ENCODE assay signal across 12 mouse cellular contexts in genomic region chr1:160108604-160109003, GRCm38 (mm10). TPM values are rescaled to one million over a fixed set of nuclear protein-coding genes. Genes with fewer than 3 reads are reported as not detected.
"Had no signal": no experiment of that assay in that cellular context is flagged by ENCODE, and none has a peak within 500 bp of the region (broad histone marks: within the 10 kb centered on the region; RNA-seq: fewer than 3 reads in every experiment).

No protein-coding gene starts in this region.

- DNase-seq: kidney, postnatal 25 days; left cerebral cortex, postnatal 4 days; lung, adult 18-20 months; right cerebral cortex, postnatal 25 days; thymus, postnatal 4 days had no signal

- H3K27me3 ChIP-seq: limb, embryonic 13.5 days; midbrain, embryonic 12.5 days had no signal

- H3K4me3 ChIP-seq: layer of hippocampus, adult 2 months; limb, embryonic 13.5 days; midbrain, embryonic 12.5 days had no signal

- H3K9ac ChIP-seq: limb, embryonic 13.5 days; liver, embryonic 14.5 days; midbrain, embryonic 12.5 days had no signal

- H3K9me3 ChIP-seq: limb, embryonic 13.5 days; midbrain, embryonic 12.5 days had no signal

- H3K4me2 ChIP-seq: limb, embryonic 13.5 days; midbrain, embryonic 12.5 days had no signal

- H3K4me1 ChIP-seq: limb, embryonic 13.5 days; midbrain, embryonic 12.5 days had no signal

- H3K36me3 ChIP-seq: limb, embryonic 13.5 days; midbrain, embryonic 12.5 days had no signal

- H3K27ac ChIP-seq: layer of hippocampus, adult 2 months; limb, embryonic 13.5 days; liver, embryonic 14.5 days; midbrain, embryonic 12.5 days had no signal

RNA-seq across cellular contexts. Expression of gene Tnn, which starts 44.8 kb away (rescaled TPM):
- total RNA-seq: liver, adult 2 months; megakaryocyte-erythroid progenitor cell, adult 5-6 weeks had no signal
- polyA plus RNA-seq: liver, adult 2 months; midbrain, postnatal 0 days had no signal
